Mouse (Mus musculus) brown adipose tissue, adult 24 weeks (tissue): ENCODE data around the gene Hist1h3a. TPM values are rescaled to one million over a fixed set of nuclear protein-coding genes. Genes with fewer than 3 reads are reported as not detected.
A peak's percentile ranks its signal among the peaks of the same experiment; 100 is the strongest.
"Not testable (repeated sequence)": the region's sequence is repeated elsewhere in the genome, so short reads cannot be mapped to it uniquely, and the experiment has no call there.

ENCODE experiments used
- H3K27ac ChIP-seq: fragments of 200-500 bp; replicated peaks from 2 replicates; pipeline ENCODE4 v1.5.1; 2012; ENCODE audit warnings: low read depth, mild to moderate bottlenecking, low read length
- H3K4me1 ChIP-seq: fragments of 200-500 bp; 2 replicates; pipeline ENCODE4 v1.6.1; 2012; ENCODE audit warnings: low read length, mixed read lengths; ENCODE audit not compliant: control insufficient read depth, insufficient read depth, insufficient read length
- H3K4me3 ChIP-seq: fragments of 200-500 bp; 2 replicates; pipeline ENCODE4 v1.5.1; 2012; ENCODE audit warnings: low read depth, mild to moderate bottlenecking, low read length, moderate library complexity; ENCODE audit not compliant: insufficient read depth
- polyA plus RNA-seq: library from polyadenylated mRNA; stranded (reverse); fragments of >200 nt; gene quantifications from 2 replicates; pipeline ENCODE4 v1.2.4, GENCODE M21; 2012; ENCODE audit not compliant: missing spikeins, insufficient read depth, insufficient read length

Gene Hist1h3a
- polyA plus RNA-seq, 1 experiment, result not detected

- peak overlapping the region; percentile 23; the same call in 1 of the 2 replicates for H3K4me3 ChIP-seq
- peak overlapping the region; percentile 39 for H3K27ac ChIP-seq
- peaks cover 2% of the 10 kb centered on the region; the same call in 1 of the 2 replicates for H3K4me1 ChIP-seq
Measured at GRCm38 (mm10) chr13:23751478-23751956, 10.7 kb downstream of the Hist1h3a start.

GRCm38 (mm10) chr13:23750839-23751477 is 11.2 kb downstream of the Hist1h3a start, which contains the start of gene Hist1h2ab:
Gene Hist1h2ab, plus strand, starts transcription at chr13:23751126.
- H3K4me1 ChIP-seq, result not testable (repeated sequence)
- Histone ChIP-seq H3K4me3 (peak within 1 kb of the TSS; percentile 69), H3K27ac (peak within 1 kb of the TSS; percentile 39)

GRCm38 (mm10) chr13:23749563-23750121 is 12.5 kb downstream of the Hist1h3a start:
- peaks cover 2% of the 10 kb centered on the region; the same call in 1 of the 2 replicates for H3K4me1 ChIP-seq
- no peak overlapping the region for H3K4me3 ChIP-seq
- no peak overlapping the region for H3K27ac ChIP-seq

GRCm38 (mm10) chr13:23747892-23748288 is 14.3 kb downstream of the Hist1h3a start:
- H3K4me3 ChIP-seq, result no peak overlapping the region
- H3K4me1 ChIP-seq, result peaks cover 2% of the 10 kb centered on the region; the same call in 1 of the 2 replicates
- no peak overlapping the region for H3K27ac ChIP-seq

GRCm38 (mm10) chr13:23747081-23747891 is 14.9 kb downstream of the Hist1h3a start:
- Histone ChIP-seq H3K4me1 (peaks cover 2% of the 10 kb centered on the region; the same call in 1 of the 2 replicates), H3K4me3 (peak overlapping the region; percentile 33; the same call in 1 of the 2 replicates), H3K27ac (no peak overlapping the region)

- peak within 1 kb of the TSS; percentile 80 for H3K27ac ChIP-seq
- not testable (repeated sequence) for H3K4me1 ChIP-seq
- peak within 1 kb of the TSS; percentile 54 for H3K4me3 ChIP-seq
Measured at GRCm38 (mm10) chr13:23746201-23747080, 15.7 kb downstream of the Hist1h3a start, which contains the start of gene Hist1h2bb. Gene Hist1h2bb, plus strand, starts transcription at chr13:23746734.

GRCm38 (mm10) chr13:23745381-23746161 is 16.6 kb downstream of the Hist1h3a start, which contains the start of gene Hist1h3c:
Gene Hist1h3c, minus strand, starts transcription at chr13:23745602.
- peak within 1 kb of the TSS; percentile 80 for H3K27ac ChIP-seq
- H3K4me1 ChIP-seq, result no peaks in the 10 kb centered on the region
- H3K4me3 ChIP-seq, result peak within 1 kb of the TSS; percentile 54

GRCm38 (mm10) chr13:23744421-23745380 is 17.5 kb downstream of the Hist1h3a start:
- H3K4me1 ChIP-seq, result no peaks in the 10 kb centered on the region
- H3K4me3 ChIP-seq, result peak overlapping the region; percentile 53; the same call in 1 of the 2 replicates
- H3K27ac ChIP-seq, result no peak overlapping the region

GRCm38 (mm10) chr13:23743963-23744362 is 18.2 kb downstream of the Hist1h3a start:
- Histone ChIP-seq H3K27ac (no peak overlapping the region), H3K4me1 (no peaks in the 10 kb centered on the region), H3K4me3 (no peak overlapping the region)

GRCm38 (mm10) chr13:23743215-23743614 is 19.0 kb downstream of the Hist1h3a start:
- no peaks in the 10 kb centered on the region for H3K4me1 ChIP-seq
- H3K27ac ChIP-seq, result no peak overlapping the region
- no peak overlapping the region for H3K4me3 ChIP-seq

- Histone ChIP-seq H3K4me3 (no peak overlapping the region), H3K4me1 (no peaks in the 10 kb centered on the region), H3K27ac (no peak overlapping the region)
Measured at GRCm38 (mm10) chr13:23742007-23742406, 20.2 kb downstream of the Hist1h3a start.

- Histone ChIP-seq H3K4me3 (no peak overlapping the region), H3K4me1 (no peaks in the 10 kb centered on the region), H3K27ac (no peak overlapping the region)
Measured at GRCm38 (mm10) chr13:23740910-23741309, 21.3 kb downstream of the Hist1h3a start.
